Mouse (Mus musculus) CH12.LX (cell line): Measurements from ENCODE around the gene Fam89a. TPM values are rescaled to one million over a fixed set of nuclear protein-coding genes. Genes with fewer than 3 reads are reported as not detected.
A peak's percentile ranks its signal among the peaks of the same experiment; 100 is the strongest.

ENCODE experiments used
- DNase-seq: peaks from one replicate; pipeline ENCODE4 v3.0.0-alpha.2; 2013; ENCODE audit errors: extremely low read depth
- H3K27ac ChIP-seq: 2 replicates; pipeline ENCODE4 v1.5.1; 2012; ENCODE audit warnings: low read depth, mild to moderate bottlenecking, control low read depth, moderate library complexity; ENCODE audit not compliant: insufficient read depth
- H3K27me3 ChIP-seq: replicated peaks from 2 replicates; pipeline ENCODE3; 2012; ENCODE audit warnings: inconsistent platforms
- H3K36me3 ChIP-seq, 2 experiments: replicated peaks in 1 of 2; 2 replicates each; pipeline versions ENCODE3 to v1.6.1; 2012; ENCODE audit warnings: inconsistent platforms in 1 of 2, low read length in 1 of 2, mild to moderate bottlenecking in 1 of 2, mixed read lengths in 1 of 2, moderate library complexity in 1 of 2; ENCODE audit not compliant: control insufficient read depth in 1 of 2, insufficient read depth in 1 of 2
- H3K4me1 ChIP-seq, 2 experiments: 2 replicates each; pipeline ENCODE4 v1.6.1; 2012; ENCODE audit warnings: inconsistent platforms in 1 of 2, moderate library complexity in 1 of 2; ENCODE audit not compliant: insufficient read depth in 2 of 2, control insufficient read depth in 1 of 2
- H3K4me2 ChIP-seq: 2 replicates; pipeline ENCODE4 v1.6.1; 2012; ENCODE audit warnings: low read depth, mild to moderate bottlenecking, control low read depth; ENCODE audit not compliant: poor library complexity, insufficient read depth, severe bottlenecking
- H3K4me3 ChIP-seq, 3 experiments: fragments of 150-350 bp in 1 of 3; sonication (generic) in 1 of 3; replicated peaks in 1 of 3; 2 replicates each; pipeline versions ENCODE3 to v1.5.1; 2011 to 2012; ENCODE audit warnings: low read depth in 2 of 3, low read length in 2 of 3, mild to moderate bottlenecking in 2 of 3, moderate library complexity in 2 of 3, control low read depth in 1 of 3, improper control_type of control experiment in 1 of 3, inconsistent platforms in 1 of 3, mixed read lengths in 1 of 3; ENCODE audit not compliant: poor library complexity in 1 of 3
- H3K79me2 ChIP-seq: replicated peaks from 2 replicates; pipeline ENCODE4 v1.6.1; 2012; ENCODE audit warnings: mild to moderate bottlenecking, moderate library complexity; ENCODE audit not compliant: control insufficient read depth, poor library complexity, insufficient read depth, severe bottlenecking; ENCODE audit errors: extremely low read depth
- H3K9ac ChIP-seq: 2 replicates; pipeline ENCODE4 v1.6.1; 2012; ENCODE audit warnings: low read depth, mild to moderate bottlenecking, control low read depth, moderate library complexity; ENCODE audit not compliant: insufficient read depth
- H3K9me3 ChIP-seq: replicated peaks from 2 replicates; pipeline ENCODE3; 2012; ENCODE audit warnings: low read length, inconsistent platforms, mixed read lengths
- BHLHE40 ChIP-seq: IDR thresholded peaks from 2 replicates; pipeline ENCODE4 v1.6.1; 2011; ENCODE audit warnings: mild to moderate bottlenecking, low read depth, low read length, improper control_type of control experiment
- CHD2 ChIP-seq: IDR thresholded peaks from 2 replicates; pipeline ENCODE4 v1.6.1; 2011; ENCODE audit warnings: low read length, improper control_type of control experiment
- E2F4 ChIP-seq: IDR thresholded peaks from 2 replicates; pipeline ENCODE4 v1.6.1; 2011; ENCODE audit warnings: low read depth, low read length, improper control_type of control experiment; ENCODE audit not compliant: insufficient replicate concordance
- ELF1 ChIP-seq: IDR thresholded peaks from 2 replicates; pipeline ENCODE4 v1.6.1; 2014; ENCODE audit warnings: low read depth, mild to moderate bottlenecking, inconsistent platforms, low read length, improper control_type of control experiment
- EP300 ChIP-seq: IDR thresholded peaks from 2 replicates; pipeline ENCODE4 v1.6.1; 2011; ENCODE audit warnings: low read length, improper control_type of control experiment
- ETS1 ChIP-seq: conservative IDR thresholded peaks from 2 replicates; pipeline ENCODE4 v1.6.1; 2012; ENCODE audit warnings: low read depth, mild to moderate bottlenecking, inconsistent platforms, low read length, improper control_type of control experiment, moderate library complexity
- GABPA ChIP-seq: IDR thresholded peaks from 2 replicates; pipeline ENCODE4 v1.6.1; 2012; ENCODE audit warnings: low read depth, low read length, improper control_type of control experiment, inconsistent platforms; ENCODE audit not compliant: insufficient replicate concordance
- HCFC1 ChIP-seq: IDR thresholded peaks from 2 replicates; pipeline ENCODE4 v1.6.1; 2012; ENCODE audit warnings: low read depth, mild to moderate bottlenecking, inconsistent platforms, low read length, improper control_type of control experiment
- IRF4 ChIP-seq: IDR thresholded peaks from 2 replicates; pipeline ENCODE4 v1.6.1; 2014; ENCODE audit warnings: low read depth, mild to moderate bottlenecking, inconsistent platforms, low read length, improper control_type of control experiment
- JUN ChIP-seq: IDR thresholded peaks from 2 replicates; pipeline ENCODE4 v1.6.1; 2011; ENCODE audit warnings: low read depth, mild to moderate bottlenecking, low read length, improper control_type of control experiment, moderate library complexity; ENCODE audit not compliant: insufficient read depth
- JUND ChIP-seq: conservative IDR thresholded peaks from 2 replicates; pipeline ENCODE4 v1.6.1; 2011; ENCODE audit warnings: low read depth, low read length, improper control_type of control experiment
- KAT2A ChIP-seq: IDR thresholded peaks from 2 replicates; pipeline ENCODE4 v1.6.1; 2012; ENCODE audit warnings: low read length, improper control_type of control experiment, inconsistent platforms; ENCODE audit not compliant: insufficient replicate concordance
- MAX ChIP-seq: IDR thresholded peaks from 2 replicates; pipeline ENCODE4 v1.6.1; 2011; ENCODE audit warnings: low read length, improper control_type of control experiment
- MYC ChIP-seq: IDR thresholded peaks from 2 replicates; pipeline ENCODE4 v1.6.1; 2011; ENCODE audit warnings: low read depth, mild to moderate bottlenecking, improper control_type of control experiment, low read length
- NRF1 ChIP-seq: IDR thresholded peaks from 2 replicates; pipeline ENCODE4 v1.6.1; 2014; ENCODE audit warnings: low read depth, mild to moderate bottlenecking, inconsistent platforms, low read length, improper control_type of control experiment, moderate library complexity
- PAX5 ChIP-seq: IDR thresholded peaks from 2 replicates; pipeline ENCODE4 v1.6.1; 2012; ENCODE audit warnings: low read length, inconsistent platforms, mixed read lengths
- POLR2A ChIP-seq: IDR thresholded peaks from 2 replicates; pipeline ENCODE4 v1.6.1; 2011; ENCODE audit warnings: low read depth, mild to moderate bottlenecking, improper control_type of control experiment, low read length
- RAD21 ChIP-seq: IDR thresholded peaks from 2 replicates; pipeline ENCODE4 v1.6.1; 2011; ENCODE audit warnings: low read depth, mild to moderate bottlenecking, low read length, improper control_type of control experiment, moderate library complexity
- SIN3A ChIP-seq: IDR thresholded peaks from 2 replicates; pipeline ENCODE4 v1.6.1; 2012; ENCODE audit warnings: low read length, improper control_type of control experiment, inconsistent platforms
- TCF12 ChIP-seq: IDR thresholded peaks from 2 replicates; pipeline ENCODE4 v1.6.1; 2014; ENCODE audit warnings: low read depth, mild to moderate bottlenecking, inconsistent platforms, low read length, improper control_type of control experiment
- USF2 ChIP-seq: conservative IDR thresholded peaks from 2 replicates; pipeline ENCODE4 v1.6.1; 2011; ENCODE audit warnings: low read depth, low read length, improper control_type of control experiment
- ZC3H11A ChIP-seq: IDR thresholded peaks from 2 replicates; pipeline ENCODE4 v1.6.1; 2012; ENCODE audit warnings: low read depth, mild to moderate bottlenecking, inconsistent platforms, low read length, improper control_type of control experiment
- ZKSCAN1 ChIP-seq: IDR thresholded peaks from 2 replicates; pipeline ENCODE4 v1.6.1; 2012; ENCODE audit warnings: low read depth, inconsistent platforms, low read length, improper control_type of control experiment, borderline replicate concordance
- ZNF384 ChIP-seq: IDR thresholded peaks from 2 replicates; pipeline ENCODE4 v1.6.1; 2012; ENCODE audit warnings: low read depth, low read length, improper control_type of control experiment, inconsistent platforms
- dilution Hi-C: fragments of 300-500 bp; cut with MboI; formaldehyde crosslinking; loops from 2 replicates; pipeline ENCODE4 v1.14.3; 2020; ENCODE audit warnings: low sequenced_read_pairs; ENCODE audit not compliant: extremely low pct_unique_long_range_greater_than_20kb, extremely low pct_ligation_motif_present
- in situ Hi-C: fragments of 300-500 bp; cut with MboI; formaldehyde crosslinking; loops from 3 replicates; pipeline ENCODE4 v1.14.3; 2019; ENCODE audit warnings: low sequenced_read_pairs, low pct_ligation_motif_present, low pct_unique_long_range_greater_than_20kb, mixed read lengths
- polyA plus RNA-seq: library from polyadenylated mRNA; unstranded; fragments of >175 nt; gene quantifications from 2 replicates; pipeline ENCODE4 v1.2.1, GENCODE M21; 2012; ENCODE audit warnings: low read depth; ENCODE audit not compliant: insufficient read length
- total RNA-seq, 2 experiments: library from RNA; depleted of rRNA; stranded (reverse); fragments of 300-350 nt in 1 of 2; fragments of >200 nt in 1 of 2; gene quantifications; 2 replicates each; pipeline ENCODE4 v1.2.3; 2012 to 2014

Fam89a gene
- total and polyA plus RNA-seq, 3 experiments = 2.5 to 4.8 (median 3.7) TPM

- dilution Hi-C loops (no loop called here), in situ Hi-C loops (no loop called here)
- Histone ChIP-seq H3K79me2 (no peaks in the 10 kb centered on the region), H3K9me3 (peaks cover 17% of the 10 kb centered on the region), H3K9ac (no peak overlapping the region)
- peak; percentile 49 for TF ChIP-seq ZNF384
- TF ChIP-seq IRF4 = no peak
- TF ChIP-seq, all 38 proteins: peak for 1
- Histone ChIP-seq H3K27me3 (peaks cover 55% of the 10 kb centered on the region), H3K4me1 (peaks cover 7 to 20% of the 10 kb centered on the region in 2 experiments), H3K4me2 (peak overlapping the region; percentile 77), H3K27ac (no peak overlapping the region; the same call in 1 of the 2 replicates), H3K4me3 (peak overlapping the region in 1 of 3 experiments; percentile 65), H3K36me3 (no peaks in the 10 kb centered on the region)
- no peak for DNase-seq
Observed at GRCm38 (mm10) chr8:124791751-124792150, 40.1 kb upstream of the Fam89a start.

GRCm38 (mm10) chr8:124790676-124791075 is 39.0 kb upstream of the Fam89a start:
- in situ Hi-C loops = no loop called here
- dilution Hi-C loops = no loop called here
- Histone ChIP-seq H3K4me1 (peaks cover 7 to 20% of the 10 kb centered on the region in 2 experiments), H3K27me3 (peaks cover 56% of the 10 kb centered on the region), H3K9me3 (peaks cover 17% of the 10 kb centered on the region), H3K79me2 (no peaks in the 10 kb centered on the region), H3K36me3 (no peaks in the 10 kb centered on the region), H3K4me3 (no peak overlapping the region), H3K9ac (no peak overlapping the region), H3K27ac (no peak overlapping the region), H3K4me2 (no peak overlapping the region)
- DNase-seq = no peak
- TF ChIP-seq HCFC1 (no peak), ETS1 (no peak), NRF1 (no peak)

GRCm38 (mm10) chr8:124784613-124785012 is 33.0 kb upstream of the Fam89a start:
- H3K79me2 ChIP-seq = no peaks in the 10 kb centered on the region
- peaks cover 0 to 5% of the 10 kb centered on the region in 2 experiments; a peak in 3 of 4 replicates for H3K4me1 ChIP-seq
- DNase-seq = no peak
- no peak overlapping the region for H3K4me3 ChIP-seq
- dilution Hi-C loops = no loop called here
- H3K36me3 ChIP-seq = no peaks in the 10 kb centered on the region
- TF ChIP-seq JUN (no peak), MYC (no peak), JUND (no peak), POLR2A (no peak), TCF12 (no peak), EP300 (no peak), GABPA (no peak), BHLHE40 (no peak), SIN3A (no peak), PAX5 (no peak), E2F4 (no peak), CHD2 (no peak), KAT2A (no peak), USF2 (no peak), ZC3H11A (no peak), MAX (no peak), RAD21 (no peak), ZKSCAN1 (no peak), HCFC1 (no peak), ELF1 (no peak)
- no peak overlapping the region for H3K4me2 ChIP-seq
- no peaks in the 10 kb centered on the region for H3K9me3 ChIP-seq
- no peak overlapping the region for H3K27ac ChIP-seq
- no peak overlapping the region for H3K9ac ChIP-seq
- in situ Hi-C loops = no loop called here
- peaks cover 47% of the 10 kb centered on the region for H3K27me3 ChIP-seq
